Mouse (Mus musculus) embryonic facial prominence, embryonic 14.5 days (tissue): ENCODE results near the gene Gstt2. TPM values are rescaled to one million over a fixed set of nuclear protein-coding genes. Genes with fewer than 3 reads are reported as not detected.

Experiments used
- ATAC-seq: fragments of 200-750 bp; cut with Nextera tagmentation; 2 replicates; pipeline ENCODE4 v1.8.0; 2017; ENCODE audit warnings: low read depth, moderate number of reproducible peaks, moderate TSS enrichment
- DNase-seq: peaks from one replicate; pipeline ENCODE4 v3.0.0-alpha.2; 2015; ENCODE audit warnings: low spot score
- H3K27ac ChIP-seq: fragments of 300-500 bp; sonication (generic); replicated peaks from 2 replicates; pipeline ENCODE4 v1.5.1; 2014; ENCODE audit warnings: low read depth, mild to moderate bottlenecking, low read length, moderate library complexity
- H3K27me3 ChIP-seq: fragments of 300-500 bp; sonication (generic); replicated peaks from 2 replicates; pipeline ENCODE4 v1.6.1; 2014; ENCODE audit warnings: low read length; ENCODE audit not compliant: control insufficient read depth, insufficient read depth
- H3K36me3 ChIP-seq: fragments of 300-500 bp; sonication (generic); 2 replicates; pipeline ENCODE4 v1.6.1; 2014; ENCODE audit warnings: low read length, mixed read lengths; ENCODE audit not compliant: control insufficient read depth, insufficient read depth
- H3K4me1 ChIP-seq: fragments of 300-500 bp; sonication (generic); 2 replicates; pipeline ENCODE4 v1.6.1; 2014; ENCODE audit warnings: antibody characterized with exemption, low read length; ENCODE audit not compliant: control insufficient read depth, insufficient read depth
- H3K4me2 ChIP-seq: fragments of 300-500 bp; sonication (generic); 2 replicates; pipeline ENCODE4 v1.6.1; 2014; ENCODE audit warnings: low read depth, mild to moderate bottlenecking, low read length, moderate library complexity, mixed read lengths
- H3K4me3 ChIP-seq: fragments of 300-500 bp; sonication (generic); 2 replicates; pipeline ENCODE4 v1.5.1; 2014; ENCODE audit warnings: low read depth, mild to moderate bottlenecking, low read length
- H3K9ac ChIP-seq: fragments of 300-500 bp; sonication (generic); 2 replicates; pipeline ENCODE4 v1.6.1; 2014; ENCODE audit warnings: low read depth, mild to moderate bottlenecking, low read length, moderate library complexity, mixed read lengths
- H3K9me3 ChIP-seq: fragments of 300-500 bp; sonication (generic); 2 replicates; pipeline ENCODE4 v1.6.1; 2016; ENCODE audit warnings: low read length; ENCODE audit not compliant: control insufficient read depth
- WGBS: fragments of 180-500 bp; shearing (Covaris S2); extraction: QIAGEN DNeasy Blood & Tissue Kit; methylation state at CpG from one replicate; pipeline ENCODE4 v1.1.7; 2014; 5-methylcytosine and 5-hydroxymethylcytosine counted together
- polyA plus RNA-seq: library from polyadenylated mRNA; unstranded; fragments of >200 nt; fragmentation: Nextera tagmentation; extraction: Ambion mirVana; gene quantifications from 2 replicates; pipeline ENCODE4 v1.2.1, GENCODE M21; 2014

Gstt2 gene
- polyA plus RNA-seq, 1 experiment from 2014 or later: 9.7 TPM

GRCm38 (mm10) chr10:75835307-75835706 lies 1.9 kb downstream of the Gstt2 start:
- Histone ChIP-seq H3K9ac (peak overlapping the region; percentile 44), H3K4me3 (peak overlapping the region; percentile 42), H3K4me2 (peak overlapping the region; percentile 72), H3K27me3 (peaks cover 8% of the 10 kb centered on the region; the same call in 1 of the 2 replicates), H3K27ac (no peak overlapping the region), H3K36me3 (no peaks in the 10 kb centered on the region), H3K9me3 (no peaks in the 10 kb centered on the region), H3K4me1 (peaks cover 36% of the 10 kb centered on the region)
- WGBS: under 1% methylated on average over 10 of the region's 10 CpGs
- DNase-seq: peak; percentile 61
- no peak; the same call in 1 of the 2 replicates for ATAC-seq

GRCm38 (mm10) chr10:75834721-75835120 lies 2.5 kb downstream of the Gstt2 start:
- Histone ChIP-seq H3K27me3 (peaks cover 8% of the 10 kb centered on the region; the same call in 1 of the 2 replicates), H3K4me3 (peak overlapping the region; percentile 42), H3K27ac (no peak overlapping the region), H3K4me1 (peaks cover 36% of the 10 kb centered on the region), H3K4me2 (peak overlapping the region; percentile 72), H3K9me3 (no peaks in the 10 kb centered on the region), H3K36me3 (no peaks in the 10 kb centered on the region), H3K9ac (peak overlapping the region; percentile 60)
- no peak for ATAC-seq
- no peak for DNase-seq
- WGBS: 4% methylated on average over 9 of the region's 9 CpGs

GRCm38 (mm10) chr10:75834250-75834649 lies 3.0 kb downstream of the Gstt2 start:
- Histone ChIP-seq H3K4me1 (peaks cover 36% of the 10 kb centered on the region), H3K4me3 (peak overlapping the region; percentile 42), H3K4me2 (peak overlapping the region; percentile 72), H3K27me3 (peaks cover 8% of the 10 kb centered on the region; the same call in 1 of the 2 replicates), H3K36me3 (no peaks in the 10 kb centered on the region), H3K27ac (no peak overlapping the region), H3K9me3 (no peaks in the 10 kb centered on the region), H3K9ac (peak overlapping the region; percentile 60)
- peak; percentile 87 for DNase-seq
- ATAC-seq: no peak
- WGBS: 3% methylated on average over 21 of the region's 21 CpGs

GRCm38 (mm10) chr10:75833456-75834080 lies 3.7 kb downstream of the Gstt2 start:
- ATAC-seq (no peak), DNase-seq (no peak)
- Histone ChIP-seq H3K9ac (peak overlapping the region; percentile 60), H3K4me3 (peak overlapping the region; percentile 42), H3K27me3 (peaks cover 8% of the 10 kb centered on the region; the same call in 1 of the 2 replicates), H3K4me2 (peak overlapping the region; percentile 72), H3K27ac (no peak overlapping the region), H3K9me3 (no peaks in the 10 kb centered on the region), H3K4me1 (peaks cover 36% of the 10 kb centered on the region), H3K36me3 (no peaks in the 10 kb centered on the region)
- WGBS: 12% methylated on average over 21 of the region's 21 CpGs

- WGBS: 67% methylated on average over 13 of the region's 13 CpGs
- ATAC-seq: no peak
- H3K27ac ChIP-seq: no peak overlapping the region
- DNase-seq: peak; percentile 64
- H3K9me3 ChIP-seq: no peaks in the 10 kb centered on the region
- peaks cover 28% of the 10 kb centered on the region for H3K4me1 ChIP-seq
- H3K36me3 ChIP-seq: no peaks in the 10 kb centered on the region
- no peak overlapping the region for H3K9ac ChIP-seq
- H3K4me2 ChIP-seq: no peak overlapping the region
- H3K27me3 ChIP-seq: peaks cover 8% of the 10 kb centered on the region; the same call in 1 of the 2 replicates
- no peak overlapping the region for H3K4me3 ChIP-seq
These were observed 4.8 kb downstream of the Gstt2 start for GRCm38 (mm10) chr10:75832272-75832895.

GRCm38 (mm10) chr10:75830275-75830670 lies 7.0 kb downstream of the Gstt2 start:
- WGBS: 77% methylated on average over 2 of the region's 2 CpGs
- no peak for DNase-seq
- Histone ChIP-seq H3K4me1 (peaks cover 17% of the 10 kb centered on the region), H3K9ac (no peak overlapping the region), H3K27ac (no peak overlapping the region), H3K4me2 (no peak overlapping the region), H3K27me3 (peaks cover 8% of the 10 kb centered on the region; the same call in 1 of the 2 replicates), H3K36me3 (no peaks in the 10 kb centered on the region), H3K9me3 (no peaks in the 10 kb centered on the region), H3K4me3 (no peak overlapping the region)
- no peak for ATAC-seq

GRCm38 (mm10) chr10:75829529-75830274 lies 7.5 kb downstream of the Gstt2 start:
- ATAC-seq: no peak
- Histone ChIP-seq H3K9ac (no peak overlapping the region), H3K27ac (no peak overlapping the region), H3K4me2 (no peak overlapping the region), H3K9me3 (no peaks in the 10 kb centered on the region), H3K4me3 (no peak overlapping the region), H3K36me3 (no peaks in the 10 kb centered on the region), H3K27me3 (peaks cover 7% of the 10 kb centered on the region; the same call in 1 of the 2 replicates), H3K4me1 (peaks cover 12% of the 10 kb centered on the region)
- WGBS: 60% methylated on average over 2 of the region's 2 CpGs
- no peak for DNase-seq

- Histone ChIP-seq H3K27ac (no peak overlapping the region), H3K9me3 (no peaks in the 10 kb centered on the region), H3K36me3 (no peaks in the 10 kb centered on the region), H3K27me3 (no peaks in the 10 kb centered on the region), H3K4me1 (peaks cover 3% of the 10 kb centered on the region; the same call in 1 of the 2 replicates), H3K9ac (no peak overlapping the region), H3K4me2 (no peak overlapping the region), H3K4me3 (no peak overlapping the region)
- DNase-seq (peak; percentile 30), ATAC-seq (no peak; the same call in 1 of the 2 replicates)
These were observed 8.7 kb downstream of the Gstt2 start for GRCm38 (mm10) chr10:75828500-75828931.
